8 mouse cellular contexts compared by ENCODE assay signal in genomic region chr7:65690869-65691268, GRCm38 (mm10). TPM values are rescaled to one million over a fixed set of nuclear protein-coding genes. Genes with fewer than 3 reads are reported as not detected.
DNase-seq lines count a peak whose midpoint lies in the region; ATAC-seq lines count a peak whose summit lies in the region.

TSS of gene Tm2d3 (plus strand) at chr7:65691169.

- H3K27ac ChIP-seq in heart, embryonic 10.5 days: no peak within 1 kb of the TSS
- H3K27ac ChIP-seq in midbrain, embryonic 14.5 days (replicated peaks; ENCODE audit: low read depth, low read length): no peak within 1 kb of the TSS

- no peak for ATAC-seq in midbrain, embryonic 14.5 days (ENCODE audit: low FRiP score, low TSS enrichment)

- no peak within 1 kb of the TSS for H3K9ac ChIP-seq in midbrain, embryonic 14.5 days (replicated peaks; ENCODE audit: low read length)

- peaks cover 20% of the 10 kb centered on the region for H3K36me3 ChIP-seq in heart, embryonic 10.5 days
- H3K36me3 ChIP-seq in midbrain, embryonic 14.5 days (ENCODE audit: control insufficient read depth, insufficient read depth, low read length): peaks cover 17% of the 10 kb centered on the region

- no peak within 1 kb of the TSS for H3K4me2 ChIP-seq in midbrain, embryonic 14.5 days (ENCODE audit: low read length)

- H3K4me1 ChIP-seq in heart, embryonic 10.5 days: peaks cover 12% of the 10 kb centered on the region
- H3K4me1 ChIP-seq in midbrain, embryonic 14.5 days (ENCODE audit: control insufficient read depth, insufficient read depth, low read length): peaks cover 14% of the 10 kb centered on the region

- no peaks in the 10 kb centered on the region for H3K27me3 ChIP-seq in heart, embryonic 10.5 days (ENCODE audit: insufficient read depth, poor library complexity, severe bottlenecking)
- no peaks in the 10 kb centered on the region for H3K27me3 ChIP-seq in midbrain, embryonic 14.5 days (ENCODE audit: control insufficient read depth, insufficient read depth, low read length)

- no peak within 1 kb of the TSS for H3K4me3 ChIP-seq in heart, embryonic 10.5 days
- no peak within 1 kb of the TSS for H3K4me3 ChIP-seq in midbrain, embryonic 14.5 days (replicated peaks; ENCODE audit: low read depth, low read length)

- DNase-seq in layer of hippocampus, adult 18-20 months (ENCODE audit: low spot score in 2 of 2): no peak
- no peak for DNase-seq in layer of hippocampus, adult 9-11 months
- DNase-seq in adrenal gland, postnatal 36 days: no peak
- no peak for DNase-seq in heart, embryonic 10.5 days (ENCODE audit: low spot score)
- no peak for DNase-seq in layer of hippocampus, postnatal 25 days (ENCODE audit: extremely low spot score in 1 of 2, low spot score in 1 of 2)
- DNase-seq in midbrain, embryonic 14.5 days: no peak
- DNase-seq in cerebellum, adult 9-11 months: no peak
- no peak for DNase-seq in T-cell, adult 2 months (ENCODE audit: low spot score)

- WGBS in heart, embryonic 10.5 days: 83% methylated on average over 7 of the region's 7 CpGs
- WGBS in midbrain, embryonic 14.5 days: 91% methylated on average over 7 of the region's 7 CpGs

- H3K9me3 ChIP-seq in heart, embryonic 10.5 days: no peaks in the 10 kb centered on the region
- no peaks in the 10 kb centered on the region for H3K9me3 ChIP-seq in midbrain, embryonic 14.5 days (ENCODE audit: control insufficient read depth, low read length)

RNA-seq across cellular contexts. Expression of gene Tm2d3, which starts in this region (rescaled TPM):
- total RNA-seq in layer of hippocampus, adult 18-20 months (2021): 10 to 100 TPM; 53.7 to 54.0 TPM
- total RNA-seq in adrenal gland, postnatal 36 days (2021): 10 to 100 TPM; 59.4 to 60.7 TPM
- polyA plus RNA-seq in heart, embryonic 10.5 days (2016; fragmentation: Nextera tagmentation; extraction: Ambion mirVana): 50.1 and 59.0 TPM in 2 replicates
- 10 to 100 TPM; 45.4 to 51.6 TPM for total RNA-seq in layer of hippocampus, postnatal 25 days (2021)
- 85.2 and 90.8 TPM in 2 replicates for polyA plus RNA-seq in midbrain, embryonic 14.5 days (2014; fragmentation: Nextera tagmentation; extraction: Ambion mirVana)
